In the genomic region with DNA sequence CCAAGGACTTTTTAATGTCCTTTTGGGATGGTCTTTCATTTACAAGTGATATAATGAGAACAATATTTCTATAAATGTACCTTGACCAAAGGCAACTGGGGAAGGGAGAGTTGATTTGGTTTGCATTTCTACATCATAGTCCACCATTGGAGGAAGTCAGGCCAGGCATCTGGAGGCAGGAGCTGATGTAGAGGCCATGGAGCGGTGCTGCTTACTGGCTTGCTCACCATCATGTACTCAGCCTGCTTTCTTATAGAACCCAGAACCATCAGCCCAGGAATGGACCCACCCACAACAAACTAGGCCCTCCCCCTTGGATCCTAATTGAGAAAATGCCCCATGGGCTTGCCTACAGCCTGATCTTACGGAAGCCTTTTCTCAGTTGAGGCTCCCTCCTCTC, we compare ENCODE assay signal across 13 mouse cellular contexts. TPM values are rescaled to one million over a fixed set of nuclear protein-coding genes. Genes with fewer than 3 reads are reported as not detected.
"Had no signal": no experiment of that assay in that cellular context is flagged by ENCODE, and none has a peak within 500 bp of the region (broad histone marks: within the 10 kb centered on the region; RNA-seq: fewer than 3 reads in every experiment).

No protein-coding gene starts in this region.

- DNase-seq: retina, postnatal 1 day; right cerebral cortex, adult 18-20 months; right cerebral cortex, postnatal 14 days; right cerebral cortex, postnatal 25 days; right cerebral cortex, postnatal 4 days; thymus, postnatal 25 days; thymus, postnatal 36 days had no signal

- H3K9ac ChIP-seq: neural tube, embryonic 12.5 days; neural tube, embryonic 13.5 days; neural tube, embryonic 15.5 days; stomach, embryonic 15.5 days had no signal

- H3K4me2 ChIP-seq: neural tube, embryonic 12.5 days; neural tube, embryonic 13.5 days; neural tube, embryonic 15.5 days; stomach, embryonic 15.5 days had no signal

- H3K4me3 ChIP-seq: neural tube, embryonic 12.5 days; neural tube, embryonic 13.5 days; neural tube, embryonic 15.5 days; stomach, embryonic 15.5 days had no signal

- H3K4me1 ChIP-seq: neural tube, embryonic 12.5 days; neural tube, embryonic 13.5 days; neural tube, embryonic 15.5 days; stomach, embryonic 15.5 days had no signal

- H3K9me3 ChIP-seq: neural tube, embryonic 12.5 days; neural tube, embryonic 13.5 days; neural tube, embryonic 15.5 days; stomach, embryonic 15.5 days had no signal

- H3K36me3 ChIP-seq: neural tube, embryonic 12.5 days; neural tube, embryonic 13.5 days; neural tube, embryonic 15.5 days; stomach, embryonic 15.5 days had no signal

- H3K27ac ChIP-seq: neural tube, embryonic 12.5 days; neural tube, embryonic 13.5 days; neural tube, embryonic 15.5 days; stomach, embryonic 15.5 days; stomach, postnatal 0 days had no signal

- H3K27me3 ChIP-seq: neural tube, embryonic 12.5 days; neural tube, embryonic 13.5 days; neural tube, embryonic 15.5 days; stomach, embryonic 15.5 days had no signal

RNA-seq across cellular contexts. Expression of a gene that starts 7.4 kb away (rescaled TPM):
- polyA plus RNA-seq: small intestine, adult 2 months had no signal
